Mouse (Mus musculus) CH12.LX (cell line): ENCODE measurements at regions not wholly inside any gene's neighbourhood (a gene's known extent, or its start where the extent isn't known, plus 50 kb on each side); places are given as distances from the start of the nearest gene placed in this dataset.

ENCODE experiments used
- BHLHE40 ChIP-seq: IDR thresholded peaks from 2 replicates; pipeline ENCODE4 v1.6.1; 2011; ENCODE audit warnings: mild to moderate bottlenecking, low read depth, low read length, improper control_type of control experiment
- CHD2 ChIP-seq: IDR thresholded peaks from 2 replicates; pipeline ENCODE4 v1.6.1; 2011; ENCODE audit warnings: low read length, improper control_type of control experiment
- CTCF ChIP-seq, 2 experiments: IDR thresholded peaks in 1 of 2; conservative IDR thresholded peaks in 1 of 2; 2 replicates each; pipeline ENCODE4 v1.5.1; 2011 to 2012; ENCODE audit warnings: low read depth in 2 of 2, low read length in 2 of 2, improper control_type of control experiment in 1 of 2, inconsistent platforms in 1 of 2, mild to moderate bottlenecking in 1 of 2, moderate library complexity in 1 of 2
- EP300 ChIP-seq: IDR thresholded peaks from 2 replicates; pipeline ENCODE4 v1.6.1; 2011; ENCODE audit warnings: low read length, improper control_type of control experiment
- NRF1 ChIP-seq: IDR thresholded peaks from 2 replicates; pipeline ENCODE4 v1.6.1; 2014; ENCODE audit warnings: low read depth, mild to moderate bottlenecking, inconsistent platforms, low read length, improper control_type of control experiment, moderate library complexity
- PAX5 ChIP-seq: IDR thresholded peaks from 2 replicates; pipeline ENCODE4 v1.6.1; 2012; ENCODE audit warnings: low read length, inconsistent platforms, mixed read lengths
- POLR2A ChIP-seq: IDR thresholded peaks from 2 replicates; pipeline ENCODE4 v1.6.1; 2011; ENCODE audit warnings: low read depth, mild to moderate bottlenecking, improper control_type of control experiment, low read length
- RCOR1 ChIP-seq: conservative IDR thresholded peaks from 2 replicates; pipeline ENCODE4 v1.6.1; 2012; ENCODE audit warnings: low read depth, mild to moderate bottlenecking, inconsistent platforms, low read length, improper control_type of control experiment
- SIN3A ChIP-seq: IDR thresholded peaks from 2 replicates; pipeline ENCODE4 v1.6.1; 2012; ENCODE audit warnings: low read length, improper control_type of control experiment, inconsistent platforms
- SMC3 ChIP-seq: IDR thresholded peaks from 2 replicates; pipeline ENCODE4 v1.6.1; 2011; ENCODE audit warnings: low read depth, low read length, improper control_type of control experiment
- USF2 ChIP-seq: conservative IDR thresholded peaks from 2 replicates; pipeline ENCODE4 v1.6.1; 2011; ENCODE audit warnings: low read depth, low read length, improper control_type of control experiment
- ZC3H11A ChIP-seq: IDR thresholded peaks from 2 replicates; pipeline ENCODE4 v1.6.1; 2012; ENCODE audit warnings: low read depth, mild to moderate bottlenecking, inconsistent platforms, low read length, improper control_type of control experiment
- ZNF384 ChIP-seq: IDR thresholded peaks from 2 replicates; pipeline ENCODE4 v1.6.1; 2012; ENCODE audit warnings: low read depth, low read length, improper control_type of control experiment, inconsistent platforms

DNA sequence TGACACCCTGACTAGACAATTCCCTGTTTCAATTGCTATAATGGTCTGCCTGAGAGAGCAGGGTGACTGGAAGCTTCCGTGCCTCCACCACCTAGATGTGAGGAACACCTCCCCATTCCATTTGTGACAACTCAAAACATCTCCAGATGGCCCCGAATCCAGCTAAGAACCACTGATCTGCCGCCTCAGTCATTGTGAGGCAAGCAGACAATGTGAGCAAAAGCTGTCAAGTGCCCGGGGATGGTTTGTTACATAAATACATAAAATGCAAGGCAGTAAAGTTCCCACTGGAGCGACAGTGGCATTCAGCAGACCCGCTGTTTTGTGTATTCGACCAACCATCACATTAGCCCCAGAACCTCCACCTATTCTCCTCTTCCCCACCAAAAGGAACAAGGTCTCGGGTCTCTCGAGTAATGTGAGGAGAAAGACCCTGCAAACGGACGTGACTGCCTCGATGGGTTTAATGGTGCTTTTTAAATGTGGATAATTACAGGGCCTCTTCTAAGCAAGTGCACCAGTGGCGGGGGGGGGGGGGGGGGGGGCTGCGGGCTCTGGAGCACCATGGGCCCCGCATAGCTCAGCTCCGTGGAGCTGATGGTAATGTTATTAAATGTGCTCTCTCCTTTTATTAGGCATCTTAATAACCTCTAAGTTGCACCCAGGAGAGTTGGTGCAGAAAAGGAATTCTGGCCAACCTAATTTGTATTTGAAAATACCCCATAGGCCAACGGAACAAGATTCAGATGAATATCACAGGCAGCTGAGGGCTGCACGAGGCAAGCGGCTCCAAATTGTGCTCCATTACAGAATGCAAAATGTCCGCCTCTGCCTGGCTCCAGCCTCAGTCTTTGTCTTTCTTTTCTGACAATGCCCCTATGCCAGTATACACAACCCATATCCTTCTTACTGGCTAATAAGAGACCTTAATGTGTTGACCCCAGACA lies 360.6 kb upstream of the Clint1 start:
- TF ChIP-seq POLR2A: no peak
- no peak for TF ChIP-seq CTCF (conservative IDR thresholded peaks at IDR 0.05 in 1 of 2, IDR thresholded peaks at IDR 0.05 in 1 of 2; ENCODE audit: low read depth in 2 of 2, low read length in 2 of 2)
- TF ChIP-seq SMC3: no peak
- no peak for TF ChIP-seq BHLHE40
- no peak for TF ChIP-seq RCOR1
- no peak for TF ChIP-seq SIN3A
- no peak for TF ChIP-seq ZNF384
- no peak for TF ChIP-seq PAX5
- no peak for TF ChIP-seq ZC3H11A
- TF ChIP-seq EP300: no peak
- no peak for TF ChIP-seq CHD2
- TF ChIP-seq NRF1: no peak
- no peak for TF ChIP-seq USF2
